Mouse (Mus musculus): ENCODE measurements at regions not wholly inside any gene's neighbourhood (a gene's known extent, or its start where the extent isn't known, plus 50 kb on each side); places are given as distances from the start of the nearest gene placed in this dataset.
"Not testable (repeated sequence)": the region's sequence is repeated elsewhere in the genome, so short reads cannot be mapped to it uniquely, and the experiment has no call there.

- Histone ChIP-seq H3K27me3 (ENCODE audit: control insufficient read depth, insufficient read depth, low read length) (no peaks in the 10 kb centered on the region), H3K9ac (ENCODE audit: low read length) (no peak overlapping the region), H3K36me3 (ENCODE audit: control insufficient read depth, insufficient read depth, low read length) (no peaks in the 10 kb centered on the region), H3K27ac (replicated peaks; ENCODE audit: low read depth, low read length) (no peak overlapping the region), H3K9me3 (ENCODE audit: control insufficient read depth, low read length) (no peaks in the 10 kb centered on the region), H3K4me2 (ENCODE audit: low read depth, severe bottlenecking) (no peak overlapping the region), H3K4me1 (ENCODE audit: control insufficient read depth, insufficient read depth, low read length) (no peaks in the 10 kb centered on the region), H3K4me3 (ENCODE audit: low read depth, low read length) (no peak overlapping the region)
- DNase-seq (ENCODE audit: low spot score) (peak; percentile 70), ATAC-seq (ENCODE audit: insufficient number of reproducible peaks, low FRiP score, low TSS enrichment, low read depth) (no peak)
- WGBS: 18% methylated on average over 10 of the region's 10 CpGs
These were observed 66.7 kb upstream of the Chmp2b start for GRCm38 (mm10) chr16:65629186-65629585.

- H3K27ac ChIP-seq (replicated peaks; ENCODE audit: low read depth, low read length): no peak overlapping the region
- DNase-seq (ENCODE audit: low spot score) (no peak), ATAC-seq (ENCODE audit: insufficient number of reproducible peaks, low FRiP score, low TSS enrichment, low read depth) (no peak)
- H3K27me3 ChIP-seq (ENCODE audit: control insufficient read depth, insufficient read depth, low read length): no peaks in the 10 kb centered on the region
- H3K4me3 ChIP-seq (ENCODE audit: low read depth, low read length): no peak overlapping the region
- no peaks in the 10 kb centered on the region for H3K4me1 ChIP-seq (ENCODE audit: control insufficient read depth, insufficient read depth, low read length)
- H3K36me3 ChIP-seq (ENCODE audit: control insufficient read depth, insufficient read depth, low read length): no peaks in the 10 kb centered on the region
- no peaks in the 10 kb centered on the region for H3K9me3 ChIP-seq (ENCODE audit: control insufficient read depth, low read length)
- H3K9ac ChIP-seq (ENCODE audit: low read length): no peak overlapping the region
- no peak overlapping the region for H3K4me2 ChIP-seq (ENCODE audit: low read depth, severe bottlenecking)
- 44% methylated on average over 5 of the region's 5 CpGs for WGBS
These were observed 69.2 kb upstream of the Chmp2b start for GRCm38 (mm10) chr16:65631680-65632079.

GRCm38 (mm10) chr16:65646741-65647140 is 84.2 kb upstream of the Chmp2b start:
- H3K9me3 ChIP-seq (ENCODE audit: control insufficient read depth, low read length); H3K4me1 ChIP-seq (ENCODE audit: control insufficient read depth, insufficient read depth, low read length); H3K36me3 ChIP-seq (ENCODE audit: control insufficient read depth, insufficient read depth, low read length); DNase-seq (ENCODE audit: low spot score); H3K27ac ChIP-seq (replicated peaks; ENCODE audit: low read depth, low read length); H3K9ac ChIP-seq (ENCODE audit: low read length); H3K4me2 ChIP-seq (ENCODE audit: low read depth, severe bottlenecking); ATAC-seq (ENCODE audit: insufficient number of reproducible peaks, low FRiP score, low TSS enrichment, low read depth); H3K4me3 ChIP-seq (ENCODE audit: low read depth, low read length); H3K27me3 ChIP-seq (ENCODE audit: control insufficient read depth, insufficient read depth, low read length): not testable (repeated sequence)
- WGBS: 86% methylated on average over 3 of the region's 3 CpGs

- H3K36me3 ChIP-seq (ENCODE audit: control insufficient read depth, insufficient read depth, low read length): no peaks in the 10 kb centered on the region
- ATAC-seq (ENCODE audit: insufficient number of reproducible peaks, low FRiP score, low TSS enrichment, low read depth): no peak
- 88% methylated on average over 3 of the region's 3 CpGs for WGBS
- no peak for DNase-seq (ENCODE audit: low spot score)
- H3K9ac ChIP-seq (ENCODE audit: low read length): no peak overlapping the region
- no peaks in the 10 kb centered on the region for H3K9me3 ChIP-seq (ENCODE audit: control insufficient read depth, low read length)
- H3K4me1 ChIP-seq (ENCODE audit: control insufficient read depth, insufficient read depth, low read length): no peaks in the 10 kb centered on the region
- no peak overlapping the region for H3K4me2 ChIP-seq (ENCODE audit: low read depth, severe bottlenecking)
- H3K27ac ChIP-seq (replicated peaks; ENCODE audit: low read depth, low read length): no peak overlapping the region
- H3K27me3 ChIP-seq (ENCODE audit: control insufficient read depth, insufficient read depth, low read length): no peaks in the 10 kb centered on the region
- no peak overlapping the region for H3K4me3 ChIP-seq (ENCODE audit: low read depth, low read length)
These were observed 86.5 kb upstream of the Chmp2b start for GRCm38 (mm10) chr16:65649061-65649460.

- Histone ChIP-seq H3K27ac (replicated peaks; ENCODE audit: low read depth, low read length) (no peak overlapping the region), H3K4me2 (ENCODE audit: low read depth, severe bottlenecking) (no peak overlapping the region), H3K4me3 (ENCODE audit: low read depth, low read length) (no peak overlapping the region), H3K9me3 (ENCODE audit: control insufficient read depth, low read length) (no peaks in the 10 kb centered on the region), H3K27me3 (ENCODE audit: control insufficient read depth, insufficient read depth, low read length) (no peaks in the 10 kb centered on the region), H3K4me1 (ENCODE audit: control insufficient read depth, insufficient read depth, low read length) (no peaks in the 10 kb centered on the region), H3K9ac (ENCODE audit: low read length) (no peak overlapping the region), H3K36me3 (ENCODE audit: control insufficient read depth, insufficient read depth, low read length) (no peaks in the 10 kb centered on the region)
- DNase-seq (ENCODE audit: low spot score): no peak
- ATAC-seq (ENCODE audit: insufficient number of reproducible peaks, low FRiP score, low TSS enrichment, low read depth): no peak
These were observed 93.0 kb upstream of the Chmp2b start for GRCm38 (mm10) chr16:65655490-65655889.

GRCm38 (mm10) chr16:65657829-65658228 is 95.3 kb upstream of the Chmp2b start:
- Histone ChIP-seq H3K27me3 (ENCODE audit: control insufficient read depth, insufficient read depth, low read length) (no peaks in the 10 kb centered on the region), H3K4me3 (ENCODE audit: low read depth, low read length) (no peak overlapping the region), H3K4me2 (ENCODE audit: low read depth, severe bottlenecking) (no peak overlapping the region), H3K9me3 (ENCODE audit: control insufficient read depth, low read length) (no peaks in the 10 kb centered on the region), H3K9ac (ENCODE audit: low read length) (no peak overlapping the region), H3K27ac (replicated peaks; ENCODE audit: low read depth, low read length) (no peak overlapping the region), H3K4me1 (ENCODE audit: control insufficient read depth, insufficient read depth, low read length) (no peaks in the 10 kb centered on the region), H3K36me3 (ENCODE audit: control insufficient read depth, insufficient read depth, low read length) (no peaks in the 10 kb centered on the region)
- no peak for ATAC-seq (ENCODE audit: insufficient number of reproducible peaks, low FRiP score, low TSS enrichment, low read depth)
- no peak for DNase-seq (ENCODE audit: low spot score)
- WGBS: 71% methylated on average over 2 of the region's 2 CpGs

GRCm38 (mm10) chr16:65664787-65665186 is 102.3 kb upstream of the Chmp2b start:
- H3K4me2 ChIP-seq (ENCODE audit: low read depth, severe bottlenecking): no peak overlapping the region
- no peaks in the 10 kb centered on the region for H3K9me3 ChIP-seq (ENCODE audit: control insufficient read depth, low read length)
- H3K27me3 ChIP-seq (ENCODE audit: control insufficient read depth, insufficient read depth, low read length): no peaks in the 10 kb centered on the region
- no peak overlapping the region for H3K27ac ChIP-seq (replicated peaks; ENCODE audit: low read depth, low read length)
- no peak; the same call in 1 of the 2 replicates for ATAC-seq (ENCODE audit: insufficient number of reproducible peaks, low FRiP score, low TSS enrichment, low read depth)
- no peak overlapping the region for H3K4me3 ChIP-seq (ENCODE audit: low read depth, low read length)
- peak; percentile 35 for DNase-seq (ENCODE audit: low spot score)
- no peaks in the 10 kb centered on the region for H3K36me3 ChIP-seq (ENCODE audit: control insufficient read depth, insufficient read depth, low read length)
- H3K4me1 ChIP-seq (ENCODE audit: control insufficient read depth, insufficient read depth, low read length): no peaks in the 10 kb centered on the region
- WGBS: 61% methylated on average over 3 of the region's 3 CpGs
- no peak overlapping the region for H3K9ac ChIP-seq (ENCODE audit: low read length)

- no peak overlapping the region for H3K9ac ChIP-seq (ENCODE audit: low read length)
- no peaks in the 10 kb centered on the region for H3K9me3 ChIP-seq (ENCODE audit: control insufficient read depth, low read length)
- no peak overlapping the region for H3K4me3 ChIP-seq (ENCODE audit: low read depth, low read length)
- H3K27me3 ChIP-seq (ENCODE audit: control insufficient read depth, insufficient read depth, low read length): no peaks in the 10 kb centered on the region
- no peaks in the 10 kb centered on the region for H3K4me1 ChIP-seq (ENCODE audit: control insufficient read depth, insufficient read depth, low read length)
- no peak overlapping the region for H3K4me2 ChIP-seq (ENCODE audit: low read depth, severe bottlenecking)
- no peaks in the 10 kb centered on the region for H3K36me3 ChIP-seq (ENCODE audit: control insufficient read depth, insufficient read depth, low read length)
- ATAC-seq (ENCODE audit: insufficient number of reproducible peaks, low FRiP score, low TSS enrichment, low read depth) (no peak), DNase-seq (ENCODE audit: low spot score) (no peak)
- 92% methylated on average over 2 of the region's 2 CpGs for WGBS
- no peak overlapping the region for H3K27ac ChIP-seq (replicated peaks; ENCODE audit: low read depth, low read length)
These were observed 109.6 kb upstream of the Chmp2b start for GRCm38 (mm10) chr16:65672116-65672515.

GRCm38 (mm10) chr16:65683089-65683488 is 120.6 kb upstream of the Chmp2b start:
- Histone ChIP-seq H3K27me3 (ENCODE audit: control insufficient read depth, insufficient read depth, low read length) (no peaks in the 10 kb centered on the region), H3K4me3 (ENCODE audit: low read depth, low read length) (no peak overlapping the region), H3K9me3 (ENCODE audit: control insufficient read depth, low read length) (no peaks in the 10 kb centered on the region), H3K27ac (replicated peaks; ENCODE audit: low read depth, low read length) (no peak overlapping the region), H3K4me1 (ENCODE audit: control insufficient read depth, insufficient read depth, low read length) (no peaks in the 10 kb centered on the region), H3K9ac (ENCODE audit: low read length) (no peak overlapping the region), H3K36me3 (ENCODE audit: control insufficient read depth, insufficient read depth, low read length) (no peaks in the 10 kb centered on the region), H3K4me2 (ENCODE audit: low read depth, severe bottlenecking) (no peak overlapping the region)
- 74% methylated on average over 7 of the region's 7 CpGs for WGBS
- ATAC-seq (ENCODE audit: insufficient number of reproducible peaks, low FRiP score, low TSS enrichment, low read depth) (no peak), DNase-seq (ENCODE audit: low spot score) (no peak)
